Mouse (Mus musculus) intestine, postnatal 0 days (tissue): ENCODE measurements at regions not wholly inside any gene's neighbourhood (a gene's known extent, or its start where the extent isn't known, plus 50 kb on each side); places are given as distances from the start of the nearest gene placed in this dataset.

Source experiments
- ATAC-seq: fragments of 200-750 bp; cut with Nextera tagmentation; 2 replicates; pipeline ENCODE4 v1.8.0; 2017; ENCODE audit warnings: mild to moderate bottlenecking, moderate TSS enrichment, moderate library complexity
- H3K27ac ChIP-seq: fragments of 300-500 bp; sonication (generic); 2 replicates; pipeline ENCODE4 v1.5.1; 2014; ENCODE audit warnings: mild to moderate bottlenecking, low read depth, low read length, moderate library complexity
- H3K27me3 ChIP-seq: fragments of 300-500 bp; sonication (generic); replicated peaks from 2 replicates; pipeline ENCODE4 v1.6.1; 2014; ENCODE audit warnings: low read length, mixed read lengths; ENCODE audit not compliant: control insufficient read depth, insufficient read depth
- H3K36me3 ChIP-seq: fragments of 300-500 bp; sonication (generic); 2 replicates; pipeline ENCODE4 v1.6.1; 2014; ENCODE audit warnings: mild to moderate bottlenecking, moderate library complexity; ENCODE audit not compliant: control insufficient read depth, insufficient read depth
- H3K4me1 ChIP-seq: fragments of 300-500 bp; sonication (generic); replicated peaks from 2 replicates; pipeline ENCODE4 v1.6.1; 2014; ENCODE audit warnings: antibody characterized with exemption, low read length, mixed read lengths; ENCODE audit not compliant: control insufficient read depth, insufficient read depth
- H3K4me2 ChIP-seq: fragments of 300-500 bp; sonication (generic); replicated peaks from 2 replicates; pipeline ENCODE4 v1.6.1; 2014; ENCODE audit warnings: low read depth, mild to moderate bottlenecking, moderate library complexity
- H3K4me3 ChIP-seq: fragments of 300-500 bp; sonication (generic); 2 replicates; pipeline ENCODE4 v1.5.1; 2014; ENCODE audit warnings: low read depth, low read length
- H3K9ac ChIP-seq: fragments of 300-500 bp; sonication (generic); 2 replicates; pipeline ENCODE4 v1.6.1; 2014; ENCODE audit warnings: mild to moderate bottlenecking, low read depth, low read length
- H3K9me3 ChIP-seq: fragments of 300-500 bp; sonication (generic); 2 replicates; pipeline ENCODE4 v1.6.1; 2016; ENCODE audit warnings: mixed run types; ENCODE audit not compliant: control insufficient read depth
- CTCF ChIP-seq: sonication (generic); IDR thresholded peaks from 2 replicates; pipeline ENCODE4 v1.5.1; 2016; ENCODE audit warnings: low read depth, mild to moderate bottlenecking, control low read depth, antibody characterized with exemption, moderate library complexity
- WGBS: fragments of 180-500 bp; shearing (Covaris S2); extraction: QIAGEN DNeasy Blood & Tissue Kit; methylation state at CpG from one replicate; pipeline ENCODE4 v1.1.7; 2014; 5-methylcytosine and 5-hydroxymethylcytosine counted together

GRCm38 (mm10) chr1:179863420-179863819 lies 59.9 kb upstream of the Ahctf1 start:
- ATAC-seq: no peak
- 63% methylated on average over 4 of the region's 4 CpGs for WGBS
- no peaks in the 10 kb centered on the region for H3K4me1 ChIP-seq
- H3K36me3 ChIP-seq: no peaks in the 10 kb centered on the region
- H3K9me3 ChIP-seq: no peaks in the 10 kb centered on the region
- no peak overlapping the region for H3K4me3 ChIP-seq
- H3K9ac ChIP-seq: no peak overlapping the region
- no peak overlapping the region for H3K4me2 ChIP-seq
- H3K27me3 ChIP-seq: no peaks in the 10 kb centered on the region
- H3K27ac ChIP-seq: no peak overlapping the region
- no peak for TF ChIP-seq CTCF

DNA sequence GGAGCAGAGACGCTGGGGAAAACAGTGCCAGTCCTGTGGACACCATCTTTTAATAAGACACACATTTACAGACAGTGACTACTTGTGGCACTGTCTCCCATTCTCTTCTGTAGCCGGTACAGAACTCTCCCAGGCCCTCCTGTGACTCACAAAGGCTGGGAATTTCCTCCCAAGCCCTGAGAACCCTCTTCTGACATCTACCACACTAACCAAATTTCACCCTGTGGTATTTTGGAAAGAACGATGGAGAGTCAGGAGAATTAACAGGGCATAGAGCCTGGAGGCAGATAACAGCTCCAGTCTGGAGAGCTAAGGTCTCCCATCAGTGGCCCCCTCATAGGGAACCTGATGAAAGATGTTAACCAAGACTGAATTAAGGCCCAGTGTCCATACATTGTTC lies 59.5 kb upstream of the Ahctf1 start:
- ATAC-seq: no peak
- Histone ChIP-seq H3K4me2 (no peak overlapping the region), H3K9ac (no peak overlapping the region), H3K36me3 (no peaks in the 10 kb centered on the region), H3K9me3 (no peaks in the 10 kb centered on the region), H3K4me3 (no peak overlapping the region), H3K27me3 (no peaks in the 10 kb centered on the region), H3K4me1 (no peaks in the 10 kb centered on the region), H3K27ac (no peak overlapping the region)
- WGBS: 81% methylated on average over 3 of the region's 3 CpGs
- no peak for TF ChIP-seq CTCF

GRCm38 (mm10) chr1:179861776-179862175 lies 58.3 kb upstream of the Ahctf1 start:
- Histone ChIP-seq H3K4me1 (no peaks in the 10 kb centered on the region), H3K9ac (no peak overlapping the region), H3K27ac (no peak overlapping the region), H3K9me3 (no peaks in the 10 kb centered on the region), H3K4me3 (no peak overlapping the region), H3K27me3 (no peaks in the 10 kb centered on the region), H3K4me2 (no peak overlapping the region), H3K36me3 (no peaks in the 10 kb centered on the region)
- no peak for ATAC-seq
- WGBS: 86% methylated on average over 3 of the region's 3 CpGs
- no peak for TF ChIP-seq CTCF

GRCm38 (mm10) chr1:179859552-179859902 lies 56.0 kb upstream of the Ahctf1 start:
- H3K9me3 ChIP-seq: no peaks in the 10 kb centered on the region
- no peak for ATAC-seq
- WGBS: 78% methylated on average over 8 of the region's 8 CpGs
- H3K36me3 ChIP-seq: no peaks in the 10 kb centered on the region
- no peak overlapping the region for H3K4me2 ChIP-seq
- no peak overlapping the region for H3K4me3 ChIP-seq
- no peaks in the 10 kb centered on the region for H3K4me1 ChIP-seq
- H3K9ac ChIP-seq: no peak overlapping the region
- no peak for TF ChIP-seq CTCF
- no peak overlapping the region for H3K27ac ChIP-seq
- no peaks in the 10 kb centered on the region for H3K27me3 ChIP-seq

DNA sequence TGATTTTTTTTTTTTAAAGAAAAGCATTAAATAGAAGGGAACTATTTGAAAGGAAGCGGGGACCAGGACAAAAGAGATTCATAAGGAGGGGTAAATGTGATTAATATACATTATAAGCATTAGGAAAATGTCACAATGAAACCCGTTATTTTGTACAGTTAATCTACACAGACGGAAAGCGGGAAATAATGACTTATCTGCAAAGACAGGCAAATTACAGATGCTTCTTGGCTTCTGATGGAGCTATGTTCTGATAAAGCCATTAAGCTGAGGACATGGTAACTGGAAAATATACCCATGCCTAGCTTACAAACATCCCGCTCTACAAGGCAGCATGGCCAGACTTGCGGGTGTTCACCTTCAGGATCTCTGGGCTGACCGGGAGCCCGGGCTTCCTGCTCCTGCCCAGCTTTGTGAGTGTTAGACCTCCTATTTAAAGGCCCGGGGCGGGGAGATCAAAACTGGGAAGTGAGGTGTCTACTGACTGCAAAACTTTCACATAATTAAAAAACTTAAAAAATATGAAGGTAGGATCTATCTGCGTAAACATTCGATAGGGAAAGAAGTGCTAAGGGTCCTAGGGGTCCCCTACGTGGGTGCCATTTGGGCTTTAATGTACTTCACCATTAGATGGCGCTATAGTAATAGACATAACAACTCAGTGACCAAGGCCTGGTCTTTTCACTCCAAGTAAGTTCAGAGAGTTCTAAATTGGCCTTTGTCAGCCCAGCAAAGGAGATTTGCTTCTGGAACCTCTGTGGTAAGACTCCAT lies 55.5 kb upstream of the Ahctf1 start:
- whole genome bisulfite sequencing: 41% methylated on average over 14 of the region's 14 CpGs
- Histone ChIP-seq H3K4me1 (no peaks in the 10 kb centered on the region), H3K9me3 (no peaks in the 10 kb centered on the region), H3K27me3 (no peaks in the 10 kb centered on the region), H3K4me3 (no peak overlapping the region), H3K9ac (no peak overlapping the region), H3K4me2 (no peak overlapping the region), H3K27ac (no peak overlapping the region), H3K36me3 (no peaks in the 10 kb centered on the region)
- peak; percentile 77 for TF ChIP-seq CTCF
- 0 out of 2 replicates have a peak, but pooled peaks have one; percentile 45 for ATAC-seq

DNA sequence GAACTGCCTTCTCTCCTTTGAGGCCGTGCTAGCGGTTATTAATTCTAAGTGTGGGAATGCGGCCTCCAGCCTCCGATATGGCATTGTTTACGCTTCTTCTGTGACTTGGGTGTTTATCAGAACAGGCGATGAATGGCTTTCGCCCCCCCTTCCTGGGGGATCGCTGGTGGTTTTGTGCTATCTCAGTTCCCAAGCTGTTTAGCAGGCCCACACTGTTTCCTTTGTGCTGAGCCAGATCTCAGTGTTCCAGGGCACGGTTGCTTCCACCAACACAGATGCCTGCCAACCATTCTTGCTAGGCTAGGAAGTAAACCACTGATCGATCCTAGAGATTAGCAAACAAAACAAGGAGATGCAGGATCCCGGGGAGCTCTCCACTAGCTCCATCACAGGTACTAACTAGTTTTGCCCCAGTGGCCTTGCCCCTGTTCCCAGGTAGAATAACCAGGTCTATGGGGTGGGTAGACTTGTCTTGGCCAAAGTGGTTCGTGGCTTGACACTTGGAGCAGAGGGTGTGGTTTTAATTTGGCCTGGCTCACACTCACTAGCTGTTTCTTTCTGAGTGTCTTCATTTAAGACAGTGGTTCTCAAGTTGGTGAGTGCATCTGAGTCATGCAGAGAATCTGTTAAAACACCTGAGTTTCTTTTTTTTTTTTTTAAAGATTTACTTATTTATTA lies 50.9 kb upstream of the Ahctf1 start:
- H3K4me1 ChIP-seq: no peaks in the 10 kb centered on the region
- H3K4me3 ChIP-seq: no peak overlapping the region
- no peak for ATAC-seq
- H3K27me3 ChIP-seq: no peaks in the 10 kb centered on the region
- H3K27ac ChIP-seq: no peak overlapping the region
- no peak overlapping the region for H3K9ac ChIP-seq
- no peak overlapping the region for H3K4me2 ChIP-seq
- no peak for TF ChIP-seq CTCF
- no peaks in the 10 kb centered on the region for H3K9me3 ChIP-seq
- 32% methylated on average over 12 of the region's 12 CpGs for WGBS
- no peaks in the 10 kb centered on the region for H3K36me3 ChIP-seq
